Mouse (Mus musculus): ENCODE measurements at regions not wholly inside any gene's neighbourhood (a gene's known extent, or its start where the extent isn't known, plus 50 kb on each side); places are given as distances from the start of the nearest gene placed in this dataset.

GRCm38 (mm10) chr13:25347558-25347957 is 77.3 kb upstream of the Nrsn1 start:
- no peak for TF ChIP-seq CTCF (IDR thresholded peaks at IDR 0.05 in 2 of 3, conservative IDR thresholded peaks at IDR 0.05 in 1 of 3; ENCODE audit: control insufficient read depth in 1 of 3, insufficient read depth in 1 of 3, low read depth in 2 of 3, low read length in 3 of 3, poor library complexity in 1 of 3, severe bottlenecking in 1 of 3)
- TF ChIP-seq CHD2 (IDR thresholded peaks at IDR 0.05; ENCODE audit: low read length), result no peak
- TF ChIP-seq SMC3 (IDR thresholded peaks at IDR 0.05; ENCODE audit: low read depth, low read length), result no peak
- TF ChIP-seq RCOR1 (IDR thresholded peaks at IDR 0.05; ENCODE audit: low read depth, low read length), result no peak
- no peak for TF ChIP-seq TCF12 (IDR thresholded peaks at IDR 0.05; ENCODE audit: low read depth, low read length)
- no peak for TF ChIP-seq POLR2A (IDR thresholded peaks at IDR 0.05; ENCODE audit: control insufficient read depth in 1 of 2, insufficient read depth in 1 of 2, low read depth in 1 of 2, low read length in 2 of 2, poor library complexity in 1 of 2)
- no peak for TF ChIP-seq EP300 (IDR thresholded peaks at IDR 0.05; ENCODE audit: low read depth in 1 of 2, low read length in 2 of 2)
- TF ChIP-seq E2F4 (IDR thresholded peaks at IDR 0.05; ENCODE audit: borderline replicate concordance, low read depth, low read length), result no peak

All from MEL (cell line).